Mouse (Mus musculus) hindbrain, embryonic 13.5 days (tissue): ENCODE data around the gene Ppp1r12a. TPM values are rescaled to one million over a fixed set of nuclear protein-coding genes. Genes with fewer than 3 reads are reported as not detected.
A peak's percentile ranks its signal among the peaks of the same experiment; 100 is the strongest.

Experiments used
- ATAC-seq: fragments of 200-750 bp; cut with Nextera tagmentation; 2 replicates; pipeline ENCODE4 v1.8.0; 2017; ENCODE audit warnings: moderate TSS enrichment; ENCODE audit not compliant: low FRiP score
- H3K27ac ChIP-seq: fragments of 300-500 bp; sonication (generic); 2 replicates; pipeline ENCODE4 v1.5.1; 2015; ENCODE audit warnings: inconsistent platforms, mild to moderate bottlenecking, moderate library complexity
- H3K27me3 ChIP-seq: fragments of 300-500 bp; sonication (generic); 2 replicates; pipeline ENCODE4 v1.6.1; 2015; ENCODE audit warnings: mild to moderate bottlenecking, inconsistent platforms
- H3K36me3 ChIP-seq: fragments of 300-500 bp; sonication (generic); 2 replicates; pipeline ENCODE4 v1.6.1; 2015; ENCODE audit warnings: mild to moderate bottlenecking, inconsistent platforms
- H3K4me1 ChIP-seq: fragments of 300-500 bp; sonication (generic); replicated peaks from 2 replicates; pipeline ENCODE4 v1.6.1; 2015; ENCODE audit warnings: inconsistent platforms
- H3K4me2 ChIP-seq: fragments of 300-500 bp; sonication (generic); 2 replicates; pipeline ENCODE4 v1.6.1; 2015; ENCODE audit warnings: inconsistent platforms, mild to moderate bottlenecking, moderate library complexity
- H3K4me3 ChIP-seq: fragments of 300-500 bp; sonication (generic); 2 replicates; pipeline ENCODE4 v1.5.1; 2015; ENCODE audit warnings: mild to moderate bottlenecking, inconsistent platforms
- H3K9ac ChIP-seq: fragments of 300-500 bp; sonication (generic); 2 replicates; pipeline ENCODE4 v1.6.1; 2015; ENCODE audit warnings: mild to moderate bottlenecking, inconsistent platforms
- H3K9me3 ChIP-seq: fragments of 300-500 bp; sonication (generic); 2 replicates; pipeline ENCODE4 v1.6.1; 2016; ENCODE audit warnings: inconsistent platforms
- WGBS: fragments of 180-500 bp; shearing (Covaris S2); methylation state at CpG from one replicate; pipeline ENCODE4 v1.1.7; 2015; 5-methylcytosine and 5-hydroxymethylcytosine counted together
- polyA plus RNA-seq: library from polyadenylated mRNA; unstranded; fragments of >200 nt; fragmentation: Nextera tagmentation; extraction: Ambion mirVana; gene quantifications from 2 replicates; pipeline ENCODE4 v1.2.1, GENCODE M21; 2015

Ppp1r12a gene
- polyA plus RNA-seq, 1 experiment from 2014 or later: 80.6 TPM

GRCm38 (mm10) chr10:108300843-108301242 lies 138.8 kb downstream of the Ppp1r12a start:
- no peaks in the 10 kb centered on the region for H3K27me3 ChIP-seq
- 11% methylated on average over 19 of the region's 19 CpGs for WGBS
- H3K9ac ChIP-seq: no peak overlapping the region
- no peak overlapping the region for H3K27ac ChIP-seq
- no peaks in the 10 kb centered on the region for H3K36me3 ChIP-seq
- peak overlapping the region; percentile 38 for H3K4me2 ChIP-seq
- 0 out of 2 replicates have a peak, but pooled peaks have one; percentile 36 for ATAC-seq
- H3K9me3 ChIP-seq: no peaks in the 10 kb centered on the region
- H3K4me3 ChIP-seq: no peak overlapping the region
- 0 out of 2 replicates have a peak, but pooled peaks cover 2% of the 10 kb centered on the region for H3K4me1 ChIP-seq

GRCm38 (mm10) chr10:108307772-108308171 lies 145.8 kb downstream of the Ppp1r12a start:
- no peak overlapping the region for H3K4me3 ChIP-seq
- H3K27me3 ChIP-seq: no peaks in the 10 kb centered on the region
- no peak overlapping the region for H3K4me2 ChIP-seq
- H3K9ac ChIP-seq: no peak overlapping the region
- WGBS: 68% methylated on average over 11 of the region's 11 CpGs
- no peaks in the 10 kb centered on the region for H3K36me3 ChIP-seq
- no peaks in the 10 kb centered on the region for H3K4me1 ChIP-seq
- no peak for ATAC-seq
- peak overlapping the region; percentile 41; the same call in 1 of the 2 replicates for H3K27ac ChIP-seq
- H3K9me3 ChIP-seq: no peaks in the 10 kb centered on the region

GRCm38 (mm10) chr10:108310195-108310594 lies 148.2 kb downstream of the Ppp1r12a start:
- Histone ChIP-seq H3K4me3 (no peak overlapping the region), H3K9ac (no peak overlapping the region), H3K27me3 (no peaks in the 10 kb centered on the region), H3K36me3 (no peaks in the 10 kb centered on the region), H3K4me1 (no peaks in the 10 kb centered on the region), H3K9me3 (no peaks in the 10 kb centered on the region), H3K4me2 (no peak overlapping the region), H3K27ac (no peak overlapping the region)
- no peak for ATAC-seq
- 92% methylated on average over 5 of the region's 5 CpGs for whole genome bisulfite sequencing

GRCm38 (mm10) chr10:108311396-108311795 lies 149.4 kb downstream of the Ppp1r12a start:
- no peaks in the 10 kb centered on the region for H3K36me3 ChIP-seq
- no peaks in the 10 kb centered on the region for H3K27me3 ChIP-seq
- no peak for ATAC-seq
- H3K4me1 ChIP-seq: no peaks in the 10 kb centered on the region
- no peak overlapping the region for H3K9ac ChIP-seq
- H3K27ac ChIP-seq: no peak overlapping the region
- no peak overlapping the region for H3K4me2 ChIP-seq
- no peak overlapping the region for H3K4me3 ChIP-seq
- 92% methylated on average over 3 of the region's 3 CpGs for WGBS
- no peaks in the 10 kb centered on the region for H3K9me3 ChIP-seq

- Histone ChIP-seq H3K4me2 (no peak overlapping the region), H3K27ac (no peak overlapping the region), H3K4me3 (no peak overlapping the region), H3K9me3 (no peaks in the 10 kb centered on the region), H3K27me3 (no peaks in the 10 kb centered on the region), H3K9ac (no peak overlapping the region), H3K36me3 (no peaks in the 10 kb centered on the region), H3K4me1 (no peaks in the 10 kb centered on the region)
- no peak for ATAC-seq
- 33% methylated on average over 6 of the region's 6 CpGs for WGBS
Observed at GRCm38 (mm10) chr10:108313845-108314244, 151.9 kb downstream of the Ppp1r12a start.

GRCm38 (mm10) chr10:108314396-108314795 lies 152.4 kb downstream of the Ppp1r12a start:
- no peak overlapping the region for H3K4me2 ChIP-seq
- 92% methylated on average over 8 of the region's 8 CpGs for WGBS
- no peaks in the 10 kb centered on the region for H3K36me3 ChIP-seq
- H3K4me3 ChIP-seq: no peak overlapping the region
- H3K27ac ChIP-seq: no peak overlapping the region
- H3K9me3 ChIP-seq: no peaks in the 10 kb centered on the region
- H3K4me1 ChIP-seq: no peaks in the 10 kb centered on the region
- no peak overlapping the region for H3K9ac ChIP-seq
- no peaks in the 10 kb centered on the region for H3K27me3 ChIP-seq
- ATAC-seq: no peak

- no peak overlapping the region for H3K4me2 ChIP-seq
- no peaks in the 10 kb centered on the region for H3K9me3 ChIP-seq
- WGBS: 95% methylated on average over 7 of the region's 7 CpGs
- no peaks in the 10 kb centered on the region for H3K27me3 ChIP-seq
- H3K9ac ChIP-seq: no peak overlapping the region
- H3K4me3 ChIP-seq: no peak overlapping the region
- H3K4me1 ChIP-seq: no peaks in the 10 kb centered on the region
- H3K27ac ChIP-seq: no peak overlapping the region
- H3K36me3 ChIP-seq: no peaks in the 10 kb centered on the region
- no peak for ATAC-seq
Observed at GRCm38 (mm10) chr10:108315236-108315635, 153.2 kb downstream of the Ppp1r12a start.

- Histone ChIP-seq H3K36me3 (no peaks in the 10 kb centered on the region), H3K4me3 (no peak overlapping the region), H3K4me1 (peaks cover 14% of the 10 kb centered on the region), H3K4me2 (no peak overlapping the region), H3K27ac (no peak overlapping the region), H3K27me3 (peaks cover 27% of the 10 kb centered on the region), H3K9ac (no peak overlapping the region), H3K9me3 (no peaks in the 10 kb centered on the region)
- no peak for ATAC-seq
- 90% methylated on average over 7 of the region's 7 CpGs for WGBS
Observed at GRCm38 (mm10) chr10:108328356-108328755, 166.4 kb downstream of the Ppp1r12a start.

- Histone ChIP-seq H3K4me1 (peaks cover 17% of the 10 kb centered on the region), H3K4me3 (no peak overlapping the region), H3K9ac (no peak overlapping the region), H3K4me2 (no peak overlapping the region), H3K9me3 (no peaks in the 10 kb centered on the region), H3K27me3 (peaks cover 27% of the 10 kb centered on the region), H3K27ac (no peak overlapping the region), H3K36me3 (no peaks in the 10 kb centered on the region)
- WGBS: 89% methylated on average over 12 of the region's 12 CpGs
- ATAC-seq: no peak
Observed at GRCm38 (mm10) chr10:108328983-108329382, 167.0 kb downstream of the Ppp1r12a start.

GRCm38 (mm10) chr10:108329771-108330170 lies 167.8 kb downstream of the Ppp1r12a start:
- 87% methylated on average over 5 of the region's 5 CpGs for WGBS
- no peak for ATAC-seq
- Histone ChIP-seq H3K9ac (no peak overlapping the region), H3K4me1 (peaks cover 17% of the 10 kb centered on the region), H3K27me3 (peaks cover 27% of the 10 kb centered on the region), H3K4me2 (no peak overlapping the region), H3K4me3 (no peak overlapping the region), H3K9me3 (no peaks in the 10 kb centered on the region), H3K36me3 (no peaks in the 10 kb centered on the region), H3K27ac (no peak overlapping the region)

GRCm38 (mm10) chr10:108330964-108331363 lies 169.0 kb downstream of the Ppp1r12a start:
- H3K27me3 ChIP-seq: peaks cover 27% of the 10 kb centered on the region
- H3K4me2 ChIP-seq: peak overlapping the region; percentile 96
- no peak for ATAC-seq
- no peak overlapping the region for H3K27ac ChIP-seq
- H3K9ac ChIP-seq: no peak overlapping the region
- no peaks in the 10 kb centered on the region for H3K9me3 ChIP-seq
- H3K36me3 ChIP-seq: no peaks in the 10 kb centered on the region
- peaks cover 17% of the 10 kb centered on the region for H3K4me1 ChIP-seq
- WGBS: 9% methylated on average over 10 of the region's 10 CpGs
- peak overlapping the region; percentile 74 for H3K4me3 ChIP-seq

GRCm38 (mm10) chr10:108331784-108332561 lies 170.0 kb downstream of the Ppp1r12a start, which contains the start of gene Pawr:
TSS of gene Pawr (plus strand) at chr10:108332121.
- Histone ChIP-seq H3K27ac (peak within 1 kb of the TSS; percentile 52; the same call in 1 of the 2 replicates), H3K36me3 (no peaks in the 10 kb centered on the region), H3K9me3 (no peaks in the 10 kb centered on the region), H3K4me1 (peaks cover 17% of the 10 kb centered on the region), H3K4me3 (peak within 1 kb of the TSS; percentile 74), H3K27me3 (peaks cover 27% of the 10 kb centered on the region), H3K9ac (peak within 1 kb of the TSS; percentile 81), H3K4me2 (peak within 1 kb of the TSS; percentile 96)
- WGBS: under 1% methylated on average over 63 of the region's 85 CpGs
- peak; percentile 89 for ATAC-seq
